Mouse (Mus musculus): ENCODE measurements around the gene Cdc20b.

- TF ChIP-seq POLR2A (IDR thresholded peaks at IDR 0.05; ENCODE audit: insufficient read length, low read depth) = no peak
- TF ChIP-seq POLR2AphosphoS2 (IDR thresholded peaks at IDR 0.05; ENCODE audit: insufficient read length, low read depth) = no peak
- no peak for TF ChIP-seq TCF3 (IDR thresholded peaks at IDR 0.05; ENCODE audit: insufficient read length, low read depth)
- no peak for TF ChIP-seq MYOD1 (IDR thresholded peaks at IDR 0.05; ENCODE audit: control insufficient read depth in 1 of 3, insufficient read length in 2 of 3, low read depth in 2 of 3)
- TF ChIP-seq CEBPB (IDR thresholded peaks at IDR 0.05; ENCODE audit: insufficient read depth, poor library complexity, severe bottlenecking) = no peak
- TF ChIP-seq MAX (IDR thresholded peaks at IDR 0.05; ENCODE audit: low read depth) = no peak
- no peak for TF ChIP-seq TCF12 (IDR thresholded peaks at IDR 0.05; ENCODE audit: insufficient read depth, poor library complexity, severe bottlenecking)
- TF ChIP-seq E2F4 (IDR thresholded peaks at IDR 0.05; ENCODE audit: insufficient read depth) = no peak
- TF ChIP-seq USF1 (IDR thresholded peaks at IDR 0.05; ENCODE audit: low read depth) = no peak
- TF ChIP-seq SRF (IDR thresholded peaks at IDR 0.05; ENCODE audit: control insufficient read depth, insufficient read length, low read depth) = no peak
- TF ChIP-seq MYOG (IDR thresholded peaks at IDR 0.05; ENCODE audit: control insufficient read depth in 1 of 3, insufficient read depth in 1 of 3, insufficient read length in 2 of 3, low read depth in 2 of 3) = no peak
Measured at GRCm38 (mm10) chr13:113000576-113001318, 34.2 kb upstream of the Cdc20b start.

Measured in myocyte (in vitro differentiated cells).